In the genomic region with DNA sequence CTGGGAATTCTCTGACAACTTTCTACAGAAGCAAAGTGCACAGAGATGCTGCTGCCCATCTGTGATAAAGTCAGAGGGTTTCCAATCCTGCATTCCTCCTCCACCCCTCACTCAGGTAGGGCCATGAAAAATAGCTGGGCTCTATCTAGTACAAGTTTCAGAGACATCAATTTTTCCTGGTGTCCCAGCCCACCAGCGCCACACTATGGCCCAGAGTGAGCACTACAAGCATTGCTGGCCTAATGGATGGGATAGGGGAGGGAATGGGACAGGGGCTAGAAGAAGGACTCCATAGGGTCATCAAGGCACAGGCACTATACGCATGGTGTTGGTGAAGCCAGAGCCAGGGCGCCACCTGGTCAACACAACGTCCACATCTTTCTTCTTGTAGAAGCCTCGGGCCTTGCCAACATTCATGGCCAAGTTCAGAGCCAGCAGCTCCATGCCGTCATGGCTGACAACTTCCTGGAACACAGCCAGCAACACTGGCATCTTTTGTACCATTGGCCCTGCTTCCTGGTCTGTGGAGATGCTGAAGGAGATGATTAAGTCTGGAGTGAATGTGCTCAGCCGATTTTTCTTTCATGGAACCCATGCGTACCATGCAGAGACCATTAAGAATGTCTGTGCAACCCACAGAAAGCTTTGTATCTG, we compare ENCODE assay signal across 14 mouse cellular contexts. TPM values are rescaled to one million over a fixed set of nuclear protein-coding genes. Genes with fewer than 3 reads are reported as not detected.
DNase-seq lines count a peak whose midpoint lies in the region; ATAC-seq lines count a peak whose summit lies in the region.
"Had no signal": no experiment of that assay in that cellular context is flagged by ENCODE, and none has a peak within 500 bp of the region (broad histone marks: within the 10 kb centered on the region; RNA-seq: fewer than 3 reads in every experiment).

No protein-coding gene starts in this region.

- DNase-seq in heart, postnatal 4 days = peak; percentile 4
- DNase-seq in lung, postnatal 10 days = peak; percentile 4
- DNase-seq in lung, postnatal 36 days = no peak
- DNase-seq in R1 (ENCODE audit: low read depth, low spot score) = peak; percentile 47
- DNase-seq in kidney, postnatal 4 days = peak; percentile 1 to 13
- no peak for DNase-seq in heart, adult 8-10 months (ENCODE audit: low spot score)
- DNase-seq in left cerebral cortex, postnatal 36 days (ENCODE audit: low spot score in 2 of 2) = no peak

- intact Hi-C loops in left cerebral cortex, postnatal 36 days (cut with DNase I) = no loop called here

- no peak overlapping the region for H3K4me3 ChIP-seq in heart, embryonic 11.5 days (ENCODE audit: low read depth, low read length)
- H3K4me3 ChIP-seq: erythroblast, embryonic 14.5 days; heart, embryonic 12.5 days; hindbrain, embryonic 12.5 days; lung, embryonic 15.5 days had no signal

- ATAC-seq in heart, embryonic 11.5 days (replicated peaks; ENCODE audit: insufficient number of reproducible peaks, low FRiP score, low TSS enrichment) = no peak
- ATAC-seq: CD4-positive, CD25-positive, alpha-beta regulatory T cell, adult 4 months; midbrain, embryonic 16.5 days had no signal

- no peak overlapping the region for H3K4me2 ChIP-seq in heart, embryonic 11.5 days
- H3K4me2 ChIP-seq: heart, embryonic 12.5 days; hindbrain, embryonic 12.5 days; lung, embryonic 15.5 days had no signal

- H3K27me3 ChIP-seq in heart, embryonic 11.5 days (ENCODE audit: control insufficient read depth, insufficient read depth, low read length) = no peaks in the 10 kb centered on the region
- H3K27me3 ChIP-seq: heart, embryonic 12.5 days; hindbrain, embryonic 12.5 days; lung, embryonic 15.5 days had no signal

- H3K9ac ChIP-seq in heart, embryonic 11.5 days (ENCODE audit: low read depth, low read length) = no peak overlapping the region
- H3K9ac ChIP-seq: heart, embryonic 12.5 days; hindbrain, embryonic 12.5 days; lung, embryonic 15.5 days had no signal

- no peak overlapping the region for H3K27ac ChIP-seq in heart, embryonic 11.5 days (ENCODE audit: low read depth, low read length)
- H3K27ac ChIP-seq: hindbrain, embryonic 12.5 days; lung, embryonic 15.5 days had no signal

- no peaks in the 10 kb centered on the region for H3K36me3 ChIP-seq in heart, embryonic 11.5 days (ENCODE audit: control insufficient read depth, insufficient read depth, low read length)
- H3K36me3 ChIP-seq: heart, embryonic 12.5 days; hindbrain, embryonic 12.5 days; lung, embryonic 15.5 days had no signal

- no peaks in the 10 kb centered on the region for H3K9me3 ChIP-seq in heart, embryonic 11.5 days (replicated peaks; ENCODE audit: control insufficient read depth, low read length)
- H3K9me3 ChIP-seq: heart, embryonic 12.5 days; hindbrain, embryonic 12.5 days; lung, embryonic 15.5 days had no signal

- no peaks in the 10 kb centered on the region for H3K4me1 ChIP-seq in heart, embryonic 11.5 days (ENCODE audit: control insufficient read depth, insufficient read depth, low read length)
- H3K4me1 ChIP-seq: heart, embryonic 12.5 days; hindbrain, embryonic 12.5 days; lung, embryonic 15.5 days had no signal

- 69% methylated on average over 8 of the region's 8 CpGs for WGBS in heart, embryonic 11.5 days (ENCODE audit: insufficient replicate concordance)

RNA-seq across cellular contexts. Expression of gene Txlng, which starts 15.3 kb away (rescaled TPM):
- 1 to 10 TPM; 9.0 TPM for total RNA-seq in heart, postnatal 4 days (2021)
- polyA plus RNA-seq in heart, embryonic 11.5 days (2014; fragmentation: Nextera tagmentation; extraction: Ambion mirVana) = 11.8 and 12.7 TPM in 2 replicates
- total RNA-seq in heart, adult 8-10 months (2022) = 1 to 10 TPM; 6.7 to 8.6 (median 8.3) TPM
- 10 to 100 TPM; 14.6 to 23.4 TPM for total RNA-seq in left cerebral cortex, postnatal 36 days (2021)

RNA-seq across cellular contexts. Expression of gene Syap1, which starts 43.7 kb away (rescaled TPM):
- 10 to 100 TPM; 34.6 to 34.8 TPM for total RNA-seq in heart, postnatal 4 days (2021)
- polyA plus RNA-seq in heart, embryonic 11.5 days (2014; fragmentation: Nextera tagmentation; extraction: Ambion mirVana) = 30.9 and 33.0 TPM in 2 replicates
- 10 to 100 TPM; 28.5 to 30.8 (median 29.4) TPM for total RNA-seq in heart, adult 8-10 months (2022)
- 10 to 100 TPM; 24.1 to 30.4 TPM for total RNA-seq in left cerebral cortex, postnatal 36 days (2021)

RNA-seq across cellular contexts. Expression of gene Ctps2, which starts 56.5 kb away (rescaled TPM):
- total RNA-seq in heart, postnatal 4 days (2021) = 10 to 100 TPM; 32.6 to 35.6 TPM
- 57.5 and 69.2 TPM in 2 replicates for polyA plus RNA-seq in heart, embryonic 11.5 days (2014; fragmentation: Nextera tagmentation; extraction: Ambion mirVana)
- total RNA-seq in heart, adult 8-10 months (2022) = 10 to 100 TPM; 10.4 to 13.8 (median 12.2) TPM
- 10 to 100 TPM; 52.8 to 60.2 TPM for total RNA-seq in left cerebral cortex, postnatal 36 days (2021)
- polyA plus RNA-seq: erythroblast, embryonic 14.5 days had no signal

Comparison
In these comparisons a context has a peak if more than half of its experiments do, and no peak if none do; other contexts are left out.
1. DNase-seq: peak in heart, postnatal 4 days (single experiment), lung, postnatal 10 days (single experiment), R1 (single experiment) and kidney, postnatal 4 days (2 of 2); none in lung, postnatal 36 days (single experiment), heart, adult 8-10 months (single experiment) and left cerebral cortex, postnatal 36 days (0 of 2).